Mouse (Mus musculus): Measurements from ENCODE around the gene Nat8f6. TPM values are rescaled to one million over a fixed set of nuclear protein-coding genes. Genes with fewer than 3 reads are reported as not detected.

Gene Nat8f6
- total RNA-seq, 2 experiments from 2014 or later, result 1.1 to 2.8 TPM

Small RNAs within 50 kb of the gene (microRNA-seq; reads per million reads assigned to microRNA genes)
- gene Mir6375, result not detected

Other genes starting within 250 kb of the Nat8f6 start
- gene Alms1, start 233.4 kb downstream of the Nat8f6 start, total RNA-seq (2021), result 10 to 100 TPM in 1 of 2 experiments, 1 to 10 TPM in 1; 6.7 to 11.0 TPM
- 1 to 10 TPM; 3.4 to 4.2 TPM for gene Nat8f7, start 107.7 kb downstream of the Nat8f6 start, total RNA-seq (2021)
- 1 to 10 TPM; 3.1 to 3.7 TPM for gene Nat8f3, start 55.2 kb downstream of the Nat8f6 start, total RNA-seq (2021)
- 1 to 10 TPM; 5.8 to 6.0 TPM for gene Nat8f5, start within 50 bp of the Nat8f6 start, total RNA-seq (2021)
- 1 to 10 TPM; 2.7 to 3.6 TPM for gene Nat8, start 11.1 kb upstream of the Nat8f6 start, total RNA-seq (2021)
- gene Nat8f2, start 48.2 kb upstream of the Nat8f6 start, total RNA-seq (2021), result 1 to 10 TPM; 1.4 to 2.4 TPM
- 1 to 10 TPM; 6.5 to 8.3 TPM for gene Nat8f4, start 83.9 kb upstream of the Nat8f6 start, total RNA-seq (2021)
- 10 to 100 TPM; 52.3 to 53.2 TPM for gene Tprkb, start 90.9 kb upstream of the Nat8f6 start, total RNA-seq (2021)
- 10 to 100 TPM; 25.0 to 28.3 TPM for gene Nat8f1, start 94.7 kb upstream of the Nat8f6 start, total RNA-seq (2021)
- gene Dusp11, start 140.7 kb upstream of the Nat8f6 start, total RNA-seq (2021), result 10 to 100 TPM; 47.4 to 96.1 TPM
- not detected for gene Figla, start 195.2 kb upstream of the Nat8f6 start, total RNA-seq (2021)
- 100 to 1,000 TPM; 220 to 232 TPM for gene Add2, start 207.7 kb upstream of the Nat8f6 start, total RNA-seq (2021)